Comparison of ENCODE assay signal across 8 mouse cellular contexts in the genomic region with DNA sequence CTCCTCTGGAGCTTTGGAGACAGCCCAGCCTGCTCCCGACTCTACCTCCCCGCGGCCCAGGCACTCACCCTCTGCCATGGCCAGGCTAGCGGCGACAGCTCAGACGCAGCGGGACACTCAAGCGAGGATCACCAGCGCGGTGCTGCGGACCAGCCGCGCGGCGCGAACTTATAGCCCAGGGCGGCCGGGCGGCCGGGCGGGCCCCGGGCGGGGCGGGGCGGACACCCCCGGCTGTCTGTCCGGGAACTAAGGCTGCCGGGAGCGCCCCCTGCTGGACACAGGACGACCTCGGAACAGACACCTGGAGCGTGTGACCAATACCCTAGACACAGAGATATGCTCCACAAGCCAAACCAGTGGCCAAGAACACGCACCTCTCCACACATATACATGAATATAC. TPM values are rescaled to one million over a fixed set of nuclear protein-coding genes. Genes with fewer than 3 reads are reported as not detected.
A peak's percentile ranks its signal among the peaks of the same experiment; 100 is the strongest.
DNase-seq lines count a peak whose midpoint lies in the region; ATAC-seq and TF ChIP-seq lines count a peak whose summit lies in the region.

A gene (minus strand): TSS at position 214 of the 400 bp plus-strand sequence.

- under 1% methylated on average over 29 of the region's 33 CpGs for WGBS in hindbrain, embryonic 15.5 days
- 3% methylated on average over 32 of the region's 33 CpGs for WGBS in macrophage (ENCODE audit: missing documents)

- no peak for TF ChIP-seq CTCF in Patski (IDR thresholded peaks at IDR 0.05)

- H3K36me3 ChIP-seq in hindbrain, embryonic 15.5 days: no peaks in the 10 kb centered on the region
- peaks cover 18% of the 10 kb centered on the region; the same call in 1 of the 2 replicates for H3K36me3 ChIP-seq in macrophage (ENCODE audit: inconsistent target)

- no peak within 1 kb of the TSS for H3K27ac ChIP-seq in hindbrain, embryonic 15.5 days (replicated peaks)
- H3K27ac ChIP-seq in macrophage: no peak within 1 kb of the TSS

- no peaks in the 10 kb centered on the region for H3K27me3 ChIP-seq in Patski
- H3K27me3 ChIP-seq in hindbrain, embryonic 15.5 days: peaks cover 3% of the 10 kb centered on the region; the same call in 1 of the 2 replicates

- peak within 1 kb of the TSS; percentile 61 for H3K4me2 ChIP-seq in hindbrain, embryonic 15.5 days

- peak within 1 kb of the TSS; percentile 34 for H3K4me3 ChIP-seq in hindbrain, embryonic 15.5 days
- H3K4me3 ChIP-seq in macrophage (ENCODE audit: inconsistent target): peak within 1 kb of the TSS; percentile 39

- POLR2A ChIA-PET in Patski (lab: Charles Lee): no interaction called here

- CTCF ChIA-PET in Patski (lab: Charles Lee): interaction anchor here (0.9 to 1.3 kb wide), 3 partner anchors 39 to 81 kb away, joined by 3 to 7 read pairs (median 3); no protein-coding TSS in a partner anchor

- peaks cover 11% of the 10 kb centered on the region; the same call in 1 of the 2 replicates for H3K79me2 ChIP-seq in macrophage (ENCODE audit: inconsistent target)

- H3K4me1 ChIP-seq in hindbrain, embryonic 15.5 days (replicated peaks): peaks cover 4% of the 10 kb centered on the region

- in situ Hi-C loops in Patski (cut with MboI; ENCODE audit: low pct_unique_long_range_greater_than_20kb): no loop called here

- DNase-seq in Patski (ENCODE audit: low read depth, low spot score): no peak
- DNase-seq in cerebellum, postnatal 25 days: peak; percentile 90 to 93
- DNase-seq in gastrocnemius, adult 18-20 months (ENCODE audit: low spot score): peak; percentile 94
- peak; percentile 29 for DNase-seq in left cerebral cortex, adult 11 months (ENCODE audit: low spot score)
- DNase-seq in retina, postnatal 7 days (ENCODE audit: low read depth, low spot score): peak; percentile 64
- peak; percentile 97 for DNase-seq in urinary bladder, adult 2 months (ENCODE audit: low spot score)

- peak; percentile 66 for ATAC-seq in Patski
- ATAC-seq in hindbrain, embryonic 15.5 days (ENCODE audit: low FRiP score, low read depth): peak; percentile 53; the same call in 1 of the 2 replicates

- H3K9ac ChIP-seq in hindbrain, embryonic 15.5 days: peak within 1 kb of the TSS; percentile 33; the same call in 1 of the 2 replicates

- H3K9me3 ChIP-seq in hindbrain, embryonic 15.5 days: no peaks in the 10 kb centered on the region

RNA-seq across cellular contexts. Expression of the gene that starts here (rescaled TPM):
- polyA plus RNA-seq in Patski (2021) (113 TPM), macrophage (2018) (98.8 to 168 TPM (median 120 TPM) in 3 replicates)
- total RNA-seq in gastrocnemius, adult 18-20 months (2021): 10 to 100 TPM; 40.7 to 47.3 TPM
- 8.6 and 10.8 TPM in 2 replicates for polyA plus RNA-seq in hindbrain, embryonic 15.5 days (2015; fragmentation: Nextera tagmentation; extraction: Ambion mirVana)
- 100 to 1,000 TPM in 16 of 26 experiments, 10 to 100 TPM in 10; 13.2 to 775 (median 263) TPM for total RNA-seq in macrophage (2018; cell fraction: chromatin; rRNA removed)
- total RNA-seq in macrophage (2018; cell fraction: cytosol; rRNA removed): 100 to 1,000 TPM in 15 of 26 experiments, 10 to 100 TPM in 11; 40.0 to 448 (median 113) TPM
- 100 to 1,000 TPM in 20 of 26 experiments, 10 to 100 TPM in 6; 31.5 to 764 (median 230) TPM for total RNA-seq in macrophage (2018; cell fraction: nucleus; rRNA removed)
- polyA plus RNA-seq in urinary bladder, adult 2 months (2012; rRNA removed): 218 and 272 TPM in 2 replicates
